Mouse (Mus musculus): ENCODE measurements around the gene Gm20390. TPM values are rescaled to one million over a fixed set of nuclear protein-coding genes. Genes with fewer than 3 reads are reported as not detected.

Gm20390 gene
- polyA plus RNA-seq, 1 experiment from 2014 or later = 348 TPM

Other genes with a start within 250 kb of the Gm20390 start
- gene Utp18, start 82.5 kb downstream of the Gm20390 start, polyA plus RNA-seq (2015; fragmentation: Nextera tagmentation; extraction: Ambion mirVana) = 35.6 and 36.3 TPM in 2 replicates
- gene Mbtd1, start 82.4 kb downstream of the Gm20390 start, polyA plus RNA-seq (2015; fragmentation: Nextera tagmentation; extraction: Ambion mirVana) = 29.2 and 36.8 TPM in 2 replicates
- gene Nme2, start 12.0 kb downstream of the Gm20390 start, polyA plus RNA-seq (2015; fragmentation: Nextera tagmentation; extraction: Ambion mirVana) = 134 and 143 TPM in 2 replicates
- gene Nme1, start 228 bp upstream of the Gm20390 start, polyA plus RNA-seq (2015; fragmentation: Nextera tagmentation; extraction: Ambion mirVana) = 200 and 230 TPM in 2 replicates
- 32.1 and 41.4 TPM in 2 replicates for gene Spag9, start 27.8 kb upstream of the Gm20390 start, polyA plus RNA-seq (2015; fragmentation: Nextera tagmentation; extraction: Ambion mirVana)
- gene Tob1, start 243.2 kb upstream of the Gm20390 start, polyA plus RNA-seq (2015; fragmentation: Nextera tagmentation; extraction: Ambion mirVana) = 21.6 and 23.9 TPM in 2 replicates

Measured in thymus, postnatal 0 days (tissue).